Mouse (Mus musculus) layer of hippocampus, postnatal 10 days (tissue): Measurements from ENCODE around the gene Aldoc. TPM values are rescaled to one million over a fixed set of nuclear protein-coding genes. Genes with fewer than 3 reads are reported as not detected.

ENCODE experiments used
- DNase-seq, 2 experiments: peaks; one replicate each; pipeline ENCODE4 v3.0.0; 2021; ENCODE audit warnings: low spot score in 2 of 2
- total RNA-seq, 2 experiments: library from RNA; stranded (reverse); gene quantifications; 2 replicates each; pipeline ENCODE4 v1.2.3; 2021

The Aldoc gene
- total RNA-seq, 2 experiments from 2014 or later, result 396 to 461 TPM

DNA sequence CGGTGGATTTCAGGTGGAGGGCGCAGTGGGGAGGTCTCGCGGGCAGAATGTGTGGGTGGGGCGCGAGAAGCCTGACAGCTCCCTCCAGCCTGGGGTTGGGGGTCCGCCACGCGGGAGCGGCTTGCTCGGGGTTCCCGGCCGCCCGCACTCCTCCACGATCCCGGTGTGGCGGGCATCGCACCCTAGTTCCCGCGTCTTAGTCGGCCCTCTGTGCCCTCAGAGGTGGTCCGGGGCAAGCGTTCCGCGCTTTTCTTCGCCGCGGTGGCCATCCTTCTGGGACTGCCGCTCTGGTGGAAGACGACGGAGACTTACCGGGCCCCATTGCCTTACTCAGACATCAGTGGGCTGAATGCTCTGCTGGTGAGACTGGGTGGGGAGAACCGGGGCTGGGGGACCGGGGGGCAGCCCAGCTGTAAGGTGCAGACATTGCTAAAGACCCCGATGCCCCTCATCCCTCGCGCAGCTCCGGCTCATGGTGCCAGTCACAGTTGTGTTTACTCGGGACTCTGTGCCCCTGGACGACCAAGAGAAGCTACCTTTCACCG, 5.8 kb downstream of the Aldoc start:
- no peak for DNase-seq

- no peak for DNase-seq
Measured at GRCm38 (mm10) chr11:78332676-78333075, 9.9 kb downstream of the Aldoc start.

DNA sequence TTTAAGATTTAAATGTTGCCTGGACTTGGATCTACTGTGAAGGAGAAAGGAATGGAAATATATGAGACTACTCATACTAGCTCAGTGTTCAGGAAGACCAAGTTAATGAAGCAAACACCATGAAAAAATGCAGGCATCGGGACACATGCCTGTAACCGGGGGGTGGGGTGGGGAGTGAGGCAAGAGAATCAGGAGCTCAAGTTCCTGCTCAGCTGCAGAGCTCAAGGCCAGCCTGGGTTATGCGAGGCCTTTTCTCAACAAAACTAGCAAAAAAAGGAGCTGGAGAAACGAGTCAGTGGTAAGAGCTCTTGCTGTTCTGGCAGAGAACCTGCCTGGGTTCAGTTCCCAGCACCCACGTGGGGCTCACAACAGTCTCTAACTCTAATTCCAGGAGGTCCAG, 11.2 kb downstream of the Aldoc start:
- no peak for DNase-seq

- DNase-seq, result no peak
Measured at GRCm38 (mm10) chr11:78337040-78337439, 14.3 kb downstream of the Aldoc start.

DNA sequence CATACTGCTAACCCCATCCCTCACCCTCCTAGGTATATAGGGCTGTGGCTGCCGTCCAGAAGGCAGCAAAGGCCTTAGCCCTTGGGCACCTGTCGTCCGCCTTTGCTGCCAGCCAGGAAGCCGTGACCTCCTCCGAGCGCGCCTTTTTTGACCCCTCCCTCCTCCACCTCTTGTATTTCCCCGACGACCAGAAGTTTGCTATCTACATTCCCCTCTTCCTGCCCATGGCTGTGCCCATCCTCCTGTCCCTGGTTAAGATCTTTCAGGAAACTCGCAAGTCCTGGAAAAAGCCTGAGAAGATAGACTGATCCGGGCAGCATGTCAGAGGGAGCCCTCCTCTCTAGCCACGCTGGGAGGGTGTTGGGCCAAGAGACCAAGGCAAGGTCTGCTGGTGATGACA, 18.9 kb downstream of the Aldoc start:
- no peak for DNase-seq

DNA sequence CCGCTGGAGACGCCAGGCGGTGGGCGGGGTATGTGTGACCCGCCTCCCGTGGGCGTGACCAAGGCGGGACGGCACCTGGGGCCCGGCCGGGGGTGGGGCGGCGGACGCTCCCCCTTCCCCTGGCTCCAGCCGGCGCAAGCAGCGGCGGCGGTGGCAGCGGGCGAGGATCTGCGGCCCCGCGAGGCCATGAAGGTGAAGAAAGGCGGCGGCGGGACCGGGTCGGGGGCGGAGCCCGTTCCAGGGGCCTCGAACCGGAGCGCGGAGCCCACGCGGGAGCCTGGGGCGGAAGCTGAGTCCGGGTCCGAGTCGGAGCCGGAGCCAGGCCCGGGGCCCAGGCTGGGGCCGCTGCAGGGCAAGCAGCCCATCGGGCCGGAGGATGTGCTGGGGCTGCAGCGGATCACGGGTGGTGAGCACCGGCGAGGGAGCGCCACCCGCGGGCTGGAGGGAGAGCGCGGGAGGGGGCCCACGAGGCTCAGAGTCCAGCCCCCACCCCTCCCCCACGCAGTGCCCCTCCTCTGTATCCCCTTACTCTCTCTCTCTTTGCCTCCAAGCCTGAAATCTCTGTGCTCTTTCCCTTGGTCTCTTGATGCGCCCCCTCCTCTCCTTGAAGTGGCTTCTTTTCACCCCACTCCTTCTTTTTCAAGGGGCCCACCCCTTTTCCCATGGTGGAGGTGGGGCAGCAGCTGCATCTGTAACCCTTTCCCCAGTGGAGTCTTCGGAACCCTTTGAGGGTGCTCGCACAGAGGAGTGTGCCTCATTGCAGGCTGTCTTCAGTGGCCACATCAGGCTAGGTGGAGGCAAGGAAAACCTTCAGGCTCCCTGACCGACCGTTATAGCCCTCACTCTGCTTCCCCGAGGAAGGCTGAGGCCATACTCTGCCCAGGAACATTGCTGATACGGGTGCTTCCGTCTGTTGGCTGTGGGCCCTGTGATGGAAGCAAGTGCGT, 20.9 kb downstream of the Aldoc start, which contains the start of gene Unc119:
Gene Unc119 (plus strand): TSS at position 102 of the 947 bp plus-strand sequence.
- peak; percentile 66 to 83 for DNase-seq

GRCm38 (mm10) chr11:78344328-78344889, 21.6 kb downstream of the Aldoc start:
- no peak for DNase-seq

DNA sequence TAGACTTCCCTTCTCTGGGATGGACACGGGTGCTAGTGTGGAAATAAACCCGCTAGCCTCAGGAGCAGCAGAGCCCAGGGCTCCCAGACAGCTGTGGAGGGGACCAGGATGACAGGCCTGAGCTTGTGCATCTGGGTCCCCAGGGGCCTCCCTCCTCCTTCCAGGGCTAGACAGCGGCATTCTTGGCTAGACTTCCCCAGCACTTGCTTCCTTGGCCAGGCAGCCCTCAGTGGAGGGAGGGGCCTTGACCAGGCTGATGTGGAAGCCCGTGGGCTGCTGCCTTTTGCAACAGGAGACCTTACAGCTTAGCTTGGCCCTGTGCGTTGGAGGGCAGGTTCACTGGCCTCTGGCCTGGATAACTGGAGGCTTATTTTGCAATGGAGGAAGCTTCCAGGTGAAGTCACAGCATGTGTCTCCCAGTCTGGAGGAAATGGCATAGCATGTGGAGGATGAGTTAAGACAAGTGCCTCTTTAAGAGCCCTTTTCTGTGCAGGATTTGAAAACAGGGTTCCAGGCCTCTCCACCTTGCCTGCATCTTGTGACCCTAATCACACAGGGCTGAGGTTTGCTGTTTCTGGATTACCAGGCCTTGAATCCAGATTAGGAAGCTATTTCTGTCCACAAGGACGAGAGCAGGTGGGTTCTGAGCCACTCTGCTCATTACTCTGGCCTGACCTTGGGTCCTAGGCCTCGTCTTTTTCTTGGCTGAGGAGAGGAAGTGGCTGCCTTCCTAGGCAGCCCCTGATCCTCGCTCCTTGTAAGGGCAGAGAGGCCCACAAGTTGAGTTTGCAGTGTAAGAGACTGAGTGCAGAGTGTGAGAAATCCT, 22.3 kb downstream of the Aldoc start:
- DNase-seq, result no peak

DNA sequence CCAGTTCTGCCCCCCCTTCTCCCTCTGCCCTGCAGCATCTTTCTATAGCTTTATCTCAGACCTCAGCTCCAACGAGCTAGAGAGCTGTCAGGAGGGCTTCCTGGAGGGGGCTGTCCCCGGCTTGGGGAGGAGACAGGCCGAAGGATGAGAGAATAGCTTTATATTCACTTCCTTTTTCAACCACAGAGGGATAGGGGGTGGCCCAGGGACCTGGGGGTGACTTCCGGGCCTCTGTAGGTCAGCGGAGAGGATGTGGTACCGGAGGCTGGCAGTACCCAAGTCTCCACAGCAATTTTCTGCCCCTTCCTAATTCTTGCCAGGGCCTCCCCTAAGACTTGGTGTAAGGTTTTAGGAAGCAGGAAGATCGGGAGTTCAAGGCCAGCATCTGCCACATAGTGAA, 23.0 kb downstream of the Aldoc start:
- DNase-seq, result no peak

DNA sequence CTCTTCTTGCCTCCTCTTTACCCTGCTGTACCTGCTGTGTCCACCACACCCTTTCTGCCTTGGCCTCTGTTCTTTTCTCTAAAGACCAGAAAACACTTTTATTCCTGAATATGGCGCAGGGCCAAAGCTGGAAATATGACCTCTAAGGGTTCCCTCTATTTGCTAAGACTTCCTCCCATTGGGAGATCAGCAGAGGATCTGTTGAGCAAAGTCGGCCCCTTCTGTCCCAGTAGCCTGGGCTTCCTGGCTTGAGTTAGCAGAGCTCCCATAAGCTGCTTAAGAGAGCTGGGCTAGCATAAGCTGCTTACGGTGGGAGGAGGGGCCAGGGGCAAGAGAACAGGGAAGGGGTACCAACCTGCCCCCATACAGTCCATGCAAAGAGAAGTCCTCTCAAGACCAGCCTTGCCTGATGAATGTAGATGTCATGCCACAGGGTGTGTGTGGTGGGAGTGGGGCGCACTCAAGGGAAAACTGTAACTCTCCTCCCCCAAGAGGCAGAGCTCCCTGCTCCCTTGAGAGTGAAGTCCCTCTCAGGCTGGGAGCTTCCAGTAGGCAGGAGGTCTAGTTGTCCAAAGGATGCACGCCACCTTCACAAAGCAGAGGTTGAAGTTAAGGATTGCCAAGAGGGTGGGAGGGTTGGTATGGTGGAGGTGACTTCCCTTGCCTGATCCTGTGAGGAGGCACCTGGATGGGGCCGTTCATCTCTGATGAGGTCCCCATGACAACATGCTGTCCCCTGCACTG, 23.7 kb downstream of the Aldoc start:
- no peak for DNase-seq

GRCm38 (mm10) chr11:78347070-78347754, 24.4 kb downstream of the Aldoc start:
- DNase-seq, result peak; percentile 77 to 78

DNA sequence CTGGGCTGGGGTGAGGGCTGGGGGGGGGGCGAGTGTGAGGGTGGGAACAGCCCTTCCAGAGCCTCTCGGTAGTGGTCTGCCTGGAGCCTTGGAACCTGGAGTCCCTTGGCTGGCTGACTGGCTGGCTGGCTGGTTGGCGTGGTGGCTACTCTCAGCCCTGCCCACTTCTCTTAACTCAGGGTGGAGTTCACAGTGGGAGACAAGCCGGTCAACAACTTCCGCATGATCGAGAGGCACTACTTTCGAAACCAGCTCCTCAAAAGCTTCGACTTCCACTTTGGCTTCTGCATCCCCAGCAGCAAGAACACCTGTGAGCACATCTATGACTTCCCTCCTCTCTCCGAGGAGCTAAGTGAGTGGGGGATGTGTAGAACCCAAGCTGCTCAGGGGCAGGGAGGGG, 25.1 kb downstream of the Aldoc start:
- no peak for DNase-seq

DNA sequence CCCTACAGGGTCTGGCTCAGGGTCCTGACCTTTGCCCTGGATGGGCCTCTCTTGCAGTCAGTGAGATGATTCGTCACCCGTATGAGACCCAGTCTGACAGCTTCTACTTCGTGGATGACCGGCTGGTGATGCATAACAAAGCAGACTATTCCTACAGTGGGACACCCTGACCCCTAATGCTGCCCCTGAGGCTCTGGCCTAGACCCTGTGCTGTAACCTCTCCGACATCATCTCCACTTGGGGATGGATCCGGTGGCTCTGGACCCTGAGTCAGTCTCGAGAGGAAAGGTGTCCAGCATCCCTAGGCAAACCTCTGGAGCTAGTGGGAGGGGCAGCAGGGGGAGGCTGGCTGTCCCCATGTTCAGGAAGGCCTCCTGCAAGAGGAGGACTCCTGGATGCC, 25.7 kb downstream of the Aldoc start:
- no peak for DNase-seq

GRCm38 (mm10) chr11:78349441-78350358, 26.9 kb downstream of the Aldoc start:
- no peak for DNase-seq

GRCm38 (mm10) chr11:78353081-78353480, 30.3 kb downstream of the Aldoc start:
- DNase-seq, result no peak

DNA sequence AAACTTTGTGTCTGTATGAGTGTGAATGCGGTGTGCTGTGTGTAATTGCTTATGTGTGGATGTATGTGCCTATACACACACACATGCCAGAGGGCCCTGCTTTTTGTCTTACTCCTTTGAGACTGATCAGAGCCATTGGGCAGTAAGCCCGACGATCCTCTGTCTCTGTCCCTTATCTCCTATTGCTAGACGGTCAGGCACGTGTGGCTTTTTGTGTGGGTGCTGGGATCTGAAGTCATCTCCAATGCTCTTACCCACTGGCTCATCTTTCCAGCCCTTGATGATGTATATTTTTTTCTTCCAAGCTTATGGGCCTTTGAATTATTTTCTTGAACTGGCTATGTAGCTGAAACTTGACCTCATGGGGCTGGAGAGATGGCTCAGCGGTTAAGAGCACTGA, 32.1 kb downstream of the Aldoc start:
- no peak for DNase-seq

GRCm38 (mm10) chr11:78355471-78356238, 32.9 kb downstream of the Aldoc start:
- peak; percentile 83 to 84 for DNase-seq

- peak; percentile 46 to 61 for DNase-seq
Measured at GRCm38 (mm10) chr11:78358330-78359007, 35.7 kb downstream of the Aldoc start.
